Mouse (Mus musculus) embryonic facial prominence, embryonic 11.5 days (tissue): ENCODE measurements around the gene Zfp664. TPM values are rescaled to one million over a fixed set of nuclear protein-coding genes. Genes with fewer than 3 reads are reported as not detected.

Experiments
- ATAC-seq: fragments of 200-750 bp; cut with Nextera tagmentation; replicated peaks from 2 replicates; pipeline ENCODE4 v1.8.0; 2017; ENCODE audit warnings: low read depth; ENCODE audit not compliant: insufficient number of reproducible peaks, low FRiP score, low TSS enrichment
- DNase-seq: peaks from one replicate; pipeline ENCODE4 v3.0.0-alpha.2; 2015; ENCODE audit warnings: low spot score
- H3K27ac ChIP-seq: fragments of 300-500 bp; sonication (generic); replicated peaks from 2 replicates; pipeline ENCODE4 v1.5.1; 2014; ENCODE audit warnings: mild to moderate bottlenecking, low read depth, low read length, control low read depth
- H3K27me3 ChIP-seq: fragments of 300-500 bp; sonication (generic); 2 replicates; pipeline ENCODE4 v1.6.1; 2014; ENCODE audit warnings: mild to moderate bottlenecking, low read length, moderate library complexity, mixed read lengths; ENCODE audit not compliant: control insufficient read depth, insufficient read depth
- H3K36me3 ChIP-seq: fragments of 300-500 bp; sonication (generic); replicated peaks from 2 replicates; pipeline ENCODE4 v1.6.1; 2014; ENCODE audit warnings: low read depth, mild to moderate bottlenecking, low read length, moderate library complexity, mixed read lengths; ENCODE audit not compliant: control insufficient read depth, insufficient read depth
- H3K4me1 ChIP-seq: fragments of 300-500 bp; sonication (generic); 2 replicates; pipeline ENCODE4 v1.6.1; 2014; ENCODE audit warnings: low read length, mixed read lengths; ENCODE audit not compliant: control insufficient read depth, insufficient read depth
- H3K4me2 ChIP-seq: fragments of 300-500 bp; sonication (generic); 2 replicates; pipeline ENCODE4 v1.6.1; 2014; ENCODE audit warnings: low read depth, mild to moderate bottlenecking, control low read depth, low read length, moderate library complexity
- H3K4me3 ChIP-seq: fragments of 300-500 bp; sonication (generic); 2 replicates; pipeline ENCODE4 v1.5.1; 2014; ENCODE audit warnings: low read depth, low read length, control low read depth
- H3K9ac ChIP-seq: fragments of 300-500 bp; sonication (generic); replicated peaks from 2 replicates; pipeline ENCODE4 v1.6.1; 2014; ENCODE audit warnings: mild to moderate bottlenecking, control low read depth, low read length
- H3K9me3 ChIP-seq: fragments of 300-500 bp; sonication (generic); replicated peaks from 2 replicates; pipeline ENCODE4 v1.6.1; 2016; ENCODE audit warnings: mild to moderate bottlenecking, low read length, inconsistent platforms, mixed read lengths; ENCODE audit not compliant: control insufficient read depth
- WGBS: fragments of 180-500 bp; shearing (Covaris S2); extraction: QIAGEN DNeasy Blood & Tissue Kit; methylation state at CpG from one replicate; pipeline ENCODE4 v1.1.7; 2014; 5-methylcytosine and 5-hydroxymethylcytosine counted together
- polyA plus RNA-seq: library from polyadenylated mRNA; unstranded; fragments of >200 nt; fragmentation: Nextera tagmentation; extraction: Ambion mirVana; gene quantifications from 2 replicates; pipeline ENCODE4 v1.2.1, GENCODE M21; 2014

Gene Zfp664
- polyA plus RNA-seq, 1 experiment from 2014 or later: 126 TPM

DNA sequence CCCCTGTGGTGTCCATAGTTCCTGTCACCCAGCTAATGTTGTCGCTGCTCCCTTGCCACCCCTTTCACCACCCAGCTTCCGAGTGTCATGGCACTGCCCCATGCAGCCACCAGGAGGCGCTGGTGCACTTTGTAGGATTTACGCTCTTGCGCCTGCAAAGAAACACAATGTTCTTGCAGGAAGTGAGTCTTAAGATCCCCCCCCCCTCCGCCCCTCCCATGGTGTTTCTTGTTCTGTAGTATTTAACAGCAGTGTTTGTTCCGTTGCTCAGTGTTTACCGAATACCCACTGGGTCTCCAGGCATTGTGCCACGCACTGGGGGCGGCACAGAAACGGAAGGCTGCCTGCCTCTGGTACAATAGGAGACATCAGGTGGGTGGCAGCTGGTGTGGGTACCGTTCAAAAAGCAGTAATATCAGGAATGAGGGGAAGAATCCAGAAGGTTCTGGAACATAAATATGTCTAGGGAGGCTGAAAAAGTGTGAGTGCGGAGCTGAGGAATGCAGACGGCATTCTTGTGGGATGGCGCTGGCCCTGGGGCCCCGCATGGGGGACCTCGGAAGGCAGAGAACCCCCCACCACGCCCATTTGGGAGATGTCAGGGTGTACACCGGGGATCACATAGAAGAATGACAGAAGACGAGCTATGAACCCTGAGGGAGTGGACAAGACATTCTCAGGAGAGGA is 37.6 kb downstream of the Zfp664 start:
- peak; percentile 89 for DNase-seq
- H3K9me3 ChIP-seq: no peaks in the 10 kb centered on the region
- no peaks in the 10 kb centered on the region for H3K4me1 ChIP-seq
- no peaks in the 10 kb centered on the region for H3K27me3 ChIP-seq
- H3K4me2 ChIP-seq: no peak overlapping the region
- H3K9ac ChIP-seq: no peak overlapping the region
- no peak overlapping the region for H3K27ac ChIP-seq
- H3K4me3 ChIP-seq: no peak overlapping the region
- 32% methylated on average over 20 of the region's 20 CpGs for WGBS
- no peaks in the 10 kb centered on the region for H3K36me3 ChIP-seq
- ATAC-seq: 0 out of 2 replicates have a peak, but pooled peaks have one; percentile 17

- no peak overlapping the region for H3K4me2 ChIP-seq
- H3K4me1 ChIP-seq: no peaks in the 10 kb centered on the region
- no peak overlapping the region for H3K4me3 ChIP-seq
- H3K9me3 ChIP-seq: no peaks in the 10 kb centered on the region
- 67% methylated on average over 19 of the region's 19 CpGs for WGBS
- ATAC-seq (no peak), DNase-seq (no peak)
- H3K9ac ChIP-seq: no peak overlapping the region
- H3K27ac ChIP-seq: no peak overlapping the region
- no peaks in the 10 kb centered on the region for H3K27me3 ChIP-seq
- no peaks in the 10 kb centered on the region for H3K36me3 ChIP-seq
Observed at GRCm38 (mm10) chr5:124900738-124901490, 38.4 kb downstream of the Zfp664 start.

DNA sequence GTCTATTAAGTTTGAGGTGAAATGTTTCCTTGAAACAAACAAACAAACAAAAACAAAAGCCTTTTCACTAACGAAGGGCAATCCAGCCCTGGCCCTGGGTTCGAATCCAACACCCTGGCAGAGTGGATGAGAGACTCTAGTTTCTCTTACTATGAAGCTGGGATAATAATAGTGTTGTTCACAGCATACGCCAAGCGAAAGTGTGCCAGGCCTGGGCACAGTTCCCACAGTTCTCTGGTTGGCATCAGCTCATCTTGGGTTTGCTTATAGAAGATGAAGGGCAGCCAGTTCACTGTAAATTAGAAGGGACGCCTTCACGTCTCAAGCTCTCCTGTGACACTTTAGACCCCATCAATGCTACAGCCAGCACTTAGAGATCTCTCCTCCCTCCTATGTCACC is 39.2 kb downstream of the Zfp664 start:
- no peak overlapping the region for H3K9ac ChIP-seq
- no peaks in the 10 kb centered on the region for H3K36me3 ChIP-seq
- no peaks in the 10 kb centered on the region for H3K4me1 ChIP-seq
- H3K4me2 ChIP-seq: no peak overlapping the region
- H3K27ac ChIP-seq: no peak overlapping the region
- 84% methylated on average over 6 of the region's 6 CpGs for WGBS
- DNase-seq: no peak
- H3K9me3 ChIP-seq: no peaks in the 10 kb centered on the region
- no peak for ATAC-seq
- no peaks in the 10 kb centered on the region for H3K27me3 ChIP-seq
- H3K4me3 ChIP-seq: no peak overlapping the region

GRCm38 (mm10) chr5:124902195-124902594 is 39.7 kb downstream of the Zfp664 start:
- no peak overlapping the region for H3K27ac ChIP-seq
- H3K27me3 ChIP-seq: no peaks in the 10 kb centered on the region
- DNase-seq: no peak
- no peak overlapping the region for H3K4me3 ChIP-seq
- H3K9me3 ChIP-seq: no peaks in the 10 kb centered on the region
- no peaks in the 10 kb centered on the region for H3K4me1 ChIP-seq
- 82% methylated on average over 10 of the region's 10 CpGs for WGBS
- no peaks in the 10 kb centered on the region for H3K36me3 ChIP-seq
- no peak overlapping the region for H3K4me2 ChIP-seq
- ATAC-seq: no peak
- H3K9ac ChIP-seq: no peak overlapping the region

DNA sequence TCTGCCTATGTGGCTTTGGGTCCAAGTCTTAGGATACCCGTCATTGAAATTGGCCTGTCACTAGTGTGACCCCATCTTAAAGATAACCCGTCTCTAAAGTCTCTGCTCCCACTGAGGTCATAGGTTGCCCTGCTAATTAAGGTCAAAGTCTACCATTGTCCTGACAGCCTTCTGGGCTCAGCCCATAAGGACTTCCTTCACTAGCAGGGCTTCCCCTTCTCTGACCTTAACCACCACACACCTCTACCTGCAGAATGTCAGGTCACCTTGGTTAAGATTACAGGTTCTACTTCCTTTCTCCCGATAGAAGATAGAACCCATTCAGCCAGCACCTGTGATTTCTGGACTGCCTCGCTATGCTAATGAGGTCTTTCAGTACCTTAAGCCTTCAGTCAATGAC is 41.4 kb downstream of the Zfp664 start:
- Histone ChIP-seq H3K9me3 (no peaks in the 10 kb centered on the region), H3K4me3 (no peak overlapping the region), H3K27ac (no peak overlapping the region), H3K4me1 (no peaks in the 10 kb centered on the region), H3K9ac (no peak overlapping the region), H3K4me2 (no peak overlapping the region), H3K27me3 (no peaks in the 10 kb centered on the region), H3K36me3 (no peaks in the 10 kb centered on the region)
- DNase-seq: no peak
- ATAC-seq: no peak
- WGBS: 79% methylated on average over 4 of the region's 4 CpGs

DNA sequence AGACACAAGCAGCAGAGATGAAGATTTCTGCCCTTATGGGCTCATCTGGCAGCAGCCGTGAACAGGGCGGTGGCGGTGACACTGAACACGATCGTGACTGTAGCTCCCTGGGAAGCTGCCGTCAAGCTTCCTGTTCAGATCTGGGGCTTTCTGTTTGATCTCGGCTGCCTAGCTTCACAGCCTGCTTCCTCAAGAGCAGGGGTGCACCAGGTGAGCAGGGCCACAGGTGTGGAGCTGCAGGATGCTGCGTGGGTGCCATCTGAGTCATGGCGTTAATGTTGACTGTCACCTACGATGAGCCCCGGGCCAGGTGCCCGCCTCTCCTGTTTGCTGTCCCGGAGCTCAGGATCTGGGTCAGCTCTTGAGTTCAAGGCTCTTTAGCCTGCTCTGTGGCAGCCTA is 44.4 kb downstream of the Zfp664 start:
- Histone ChIP-seq H3K27me3 (no peaks in the 10 kb centered on the region), H3K9ac (no peak overlapping the region), H3K9me3 (no peaks in the 10 kb centered on the region), H3K27ac (no peak overlapping the region), H3K4me2 (no peak overlapping the region), H3K4me1 (no peaks in the 10 kb centered on the region), H3K36me3 (no peaks in the 10 kb centered on the region), H3K4me3 (no peak overlapping the region)
- 77% methylated on average over 13 of the region's 13 CpGs for WGBS
- ATAC-seq: no peak
- DNase-seq: no peak

GRCm38 (mm10) chr5:124908860-124909259 is 46.4 kb downstream of the Zfp664 start:
- peak; percentile 81 for DNase-seq
- H3K4me2 ChIP-seq: no peak overlapping the region
- no peaks in the 10 kb centered on the region for H3K9me3 ChIP-seq
- no peaks in the 10 kb centered on the region for H3K4me1 ChIP-seq
- H3K36me3 ChIP-seq: no peaks in the 10 kb centered on the region
- WGBS: 25% methylated on average over 5 of the region's 5 CpGs
- no peaks in the 10 kb centered on the region for H3K27me3 ChIP-seq
- ATAC-seq: peak; percentile 80; the same call in 1 of the 2 replicates
- no peak overlapping the region for H3K27ac ChIP-seq
- no peak overlapping the region for H3K4me3 ChIP-seq
- H3K9ac ChIP-seq: no peak overlapping the region

DNA sequence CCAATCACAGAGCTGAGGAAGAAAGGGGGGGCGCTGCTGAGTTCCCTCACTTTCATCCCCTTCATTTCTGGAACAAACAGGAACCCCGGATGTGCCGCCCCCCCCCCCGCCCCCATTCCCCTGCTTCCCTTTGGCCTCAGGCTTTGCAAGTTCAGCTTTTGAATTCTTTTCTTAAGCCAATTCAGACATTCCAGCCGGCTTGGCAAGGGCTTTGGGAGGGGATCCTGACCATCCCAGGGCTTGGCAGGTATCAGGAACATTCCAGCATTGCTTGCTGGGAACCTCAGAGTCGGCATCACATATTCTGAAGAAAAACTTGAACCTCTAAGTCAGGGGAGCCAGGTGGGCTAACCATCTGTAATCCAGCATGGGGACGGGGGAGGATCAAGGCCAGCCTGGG is 49.8 kb downstream of the Zfp664 start:
- Histone ChIP-seq H3K27me3 (no peaks in the 10 kb centered on the region), H3K4me2 (no peak overlapping the region), H3K9me3 (no peaks in the 10 kb centered on the region), H3K9ac (no peak overlapping the region), H3K27ac (no peak overlapping the region), H3K36me3 (no peaks in the 10 kb centered on the region), H3K4me3 (no peak overlapping the region), H3K4me1 (no peaks in the 10 kb centered on the region)
- no peak for ATAC-seq
- 58% methylated on average over 6 of the region's 7 CpGs for WGBS
- no peak for DNase-seq
